Mouse (Mus musculus): ENCODE results near the gene Tmem259. TPM values are rescaled to one million over a fixed set of nuclear protein-coding genes. Genes with fewer than 3 reads are reported as not detected.

Tmem259 gene
- polyA plus RNA-seq, 1 experiment, result 54.6 TPM

DNA sequence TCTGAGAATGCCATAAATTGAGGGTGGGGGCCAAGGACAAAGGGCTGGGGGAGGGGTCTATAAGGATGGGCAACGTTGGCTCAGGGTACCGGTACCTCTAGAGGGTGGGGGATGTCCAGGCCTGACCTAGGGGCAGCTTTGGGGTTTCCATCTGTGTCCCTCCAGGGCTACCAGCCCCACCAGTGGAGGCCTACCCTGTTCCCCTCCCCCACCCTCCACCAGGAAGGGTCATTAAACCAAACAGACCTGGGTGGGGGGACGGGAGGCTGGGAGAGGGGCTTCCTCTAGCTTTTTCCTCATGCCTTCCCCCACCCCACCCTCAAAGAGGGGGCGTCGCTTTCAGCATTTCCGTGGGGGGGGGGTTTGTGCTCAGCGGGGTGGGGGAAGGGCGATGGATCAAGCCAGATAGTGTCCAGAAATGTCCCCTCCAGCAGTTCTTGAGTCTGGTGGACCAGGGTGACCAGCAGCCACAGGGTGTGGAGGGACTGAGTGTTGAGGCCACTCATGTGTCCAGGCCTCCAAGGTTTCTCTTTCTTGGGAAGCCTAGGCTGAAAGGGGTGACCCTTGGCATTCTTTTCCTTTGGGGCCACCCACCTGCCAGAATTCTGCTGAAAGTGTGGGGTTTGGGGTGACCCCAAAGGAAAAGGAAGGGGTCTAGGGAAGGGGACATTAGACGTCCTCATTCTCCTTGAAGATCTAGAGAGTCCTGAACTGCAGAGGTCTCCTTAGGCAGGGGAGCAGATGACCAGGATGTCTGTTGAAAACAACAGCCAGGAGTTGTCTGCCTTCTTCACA lies 55.0 kb downstream of the Tmem259 start:
- no peaks in the 10 kb centered on the region for H3K36me3 ChIP-seq (ENCODE audit: control insufficient read depth, insufficient read depth, low read length, poor library complexity, severe bottlenecking)
- no peak for TF ChIP-seq CTCF (IDR thresholded peaks at IDR 0.05; ENCODE audit: low read depth, low read length)
- no peak for TF ChIP-seq EP300 (IDR thresholded peaks at IDR 0.05; ENCODE audit: insufficient read depth, low read depth, low read length)
- TF ChIP-seq POLR2A (IDR thresholded peaks at IDR 0.05; ENCODE audit: insufficient read depth, low read length), result no peak
- no peak overlapping the region for H3K27ac ChIP-seq (ENCODE audit: insufficient read depth, low read length)
- H3K4me3 ChIP-seq (ENCODE audit: low read depth, low read length), result no peak overlapping the region
- no peaks in the 10 kb centered on the region for H3K4me1 ChIP-seq (ENCODE audit: control insufficient read depth, insufficient read depth, low read length)
- H3K9me3 ChIP-seq (replicated peaks; ENCODE audit: control insufficient read depth, insufficient read depth, low read length, poor library complexity, severe bottlenecking), result no peaks in the 10 kb centered on the region
- H3K9ac ChIP-seq (ENCODE audit: low read depth, poor library complexity, severe bottlenecking), result no peak overlapping the region
- no peaks in the 10 kb centered on the region for H3K27me3 ChIP-seq (ENCODE audit: control insufficient read depth, insufficient read depth, low read length, poor library complexity, severe bottlenecking)

DNA sequence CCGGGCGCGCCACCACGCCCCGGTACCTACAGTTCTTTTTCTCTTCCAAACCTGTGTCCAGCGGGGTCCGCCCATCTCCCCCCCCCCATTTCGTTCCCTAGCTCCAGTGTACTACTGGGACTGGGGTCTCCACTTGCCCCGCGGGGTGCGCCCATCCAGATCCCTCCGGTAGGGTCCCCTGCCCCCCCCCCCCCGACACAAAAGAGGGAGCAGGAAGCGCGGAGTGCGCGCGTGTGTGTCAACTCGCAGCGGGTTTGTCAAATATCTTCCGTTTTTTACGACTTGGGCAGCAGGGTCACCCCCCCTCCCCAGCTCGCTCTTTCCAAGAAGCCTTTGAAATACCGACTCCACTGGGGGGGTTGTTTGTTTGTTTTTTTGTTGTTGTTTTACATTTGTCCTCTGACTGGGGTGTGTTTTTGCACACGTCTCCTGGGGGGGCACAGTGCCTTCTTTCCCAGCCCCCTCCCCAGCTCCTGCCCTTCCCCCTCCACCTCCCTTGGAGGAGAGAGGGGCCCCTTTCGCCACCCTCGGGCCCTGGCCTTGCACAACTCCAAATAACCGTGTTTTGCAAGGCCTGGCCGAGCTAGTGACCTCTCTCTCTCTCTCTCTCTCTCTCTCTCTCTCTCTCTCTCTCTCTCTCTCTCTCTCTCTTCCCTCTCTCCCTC lies 56.0 kb downstream of the Tmem259 start:
- Histone ChIP-seq H3K9me3 (replicated peaks; ENCODE audit: control insufficient read depth, insufficient read depth, low read length, poor library complexity, severe bottlenecking) (no peaks in the 10 kb centered on the region), H3K4me3 (ENCODE audit: low read depth, low read length) (peak overlapping the region; percentile 86), H3K4me1 (ENCODE audit: control insufficient read depth, insufficient read depth, low read length) (no peaks in the 10 kb centered on the region), H3K27ac (ENCODE audit: insufficient read depth, low read length) (no peak overlapping the region), H3K36me3 (ENCODE audit: control insufficient read depth, insufficient read depth, low read length, poor library complexity, severe bottlenecking) (no peaks in the 10 kb centered on the region), H3K27me3 (ENCODE audit: control insufficient read depth, insufficient read depth, low read length, poor library complexity, severe bottlenecking) (no peaks in the 10 kb centered on the region), H3K9ac (ENCODE audit: low read depth, poor library complexity, severe bottlenecking) (peak overlapping the region; percentile 88)
- TF ChIP-seq CTCF (IDR thresholded peaks at IDR 0.05; ENCODE audit: low read depth, low read length), result no peak
- no peak for TF ChIP-seq POLR2A (IDR thresholded peaks at IDR 0.05; ENCODE audit: insufficient read depth, low read length)
- no peak for TF ChIP-seq EP300 (IDR thresholded peaks at IDR 0.05; ENCODE audit: insufficient read depth, low read depth, low read length)

DNA sequence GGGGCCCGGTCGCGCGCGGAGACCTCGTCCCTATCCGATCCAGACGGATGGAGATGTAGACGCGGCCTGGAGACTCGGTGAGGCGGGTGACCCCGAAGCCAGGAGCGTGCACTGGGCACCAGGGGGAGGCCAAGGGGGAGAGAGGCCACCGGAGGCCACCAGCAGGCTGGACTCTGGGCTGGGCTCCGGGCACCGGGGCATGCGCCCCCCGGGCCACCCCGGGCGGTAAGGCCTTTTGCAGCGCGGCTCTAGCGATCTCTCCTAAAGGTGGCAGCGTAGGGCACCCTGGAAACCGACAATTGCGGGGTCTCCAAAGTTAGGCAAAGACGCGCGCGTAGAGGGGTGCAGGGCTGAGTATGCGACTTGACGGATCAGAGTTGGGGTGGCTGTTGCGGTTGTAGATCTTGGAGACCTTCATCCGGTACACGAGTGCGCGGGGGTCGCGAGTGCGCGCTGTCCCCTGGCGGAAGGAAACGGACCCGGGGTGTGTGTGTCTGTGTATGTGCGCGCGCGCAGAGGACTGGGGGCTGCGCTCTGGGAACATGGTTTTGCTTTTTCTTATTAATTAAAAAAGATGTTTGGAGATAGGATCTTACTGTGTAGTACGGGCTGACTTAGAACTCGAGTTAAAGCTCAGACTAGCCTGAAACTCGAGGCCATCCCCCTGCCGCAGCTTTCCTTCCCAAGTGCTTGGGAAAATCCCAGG lies 56.7 kb downstream of the Tmem259 start:
- Histone ChIP-seq H3K4me3 (ENCODE audit: low read depth, low read length) (peak overlapping the region; percentile 86), H3K36me3 (ENCODE audit: control insufficient read depth, insufficient read depth, low read length, poor library complexity, severe bottlenecking) (no peaks in the 10 kb centered on the region), H3K4me1 (ENCODE audit: control insufficient read depth, insufficient read depth, low read length) (no peaks in the 10 kb centered on the region)

GRCm38 (mm10) chr10:79926491-79927323 lies 57.4 kb downstream of the Tmem259 start, which contains the start of gene Arid3a:
Gene Arid3a (plus strand): TSS chr10:79927043.
- TF ChIP-seq EP300 (IDR thresholded peaks at IDR 0.05; ENCODE audit: insufficient read depth, low read depth, low read length) (peak; percentile 53; the same call in 1 of the 2 replicates), POLR2A (IDR thresholded peaks at IDR 0.05; ENCODE audit: insufficient read depth, low read length) (no peak)
- Histone ChIP-seq H3K4me1 (ENCODE audit: control insufficient read depth, insufficient read depth, low read length) (no peaks in the 10 kb centered on the region), H3K9ac (ENCODE audit: low read depth, poor library complexity, severe bottlenecking) (peak within 1 kb of the TSS; percentile 88), H3K27ac (ENCODE audit: insufficient read depth, low read length) (no peak within 1 kb of the TSS), H3K27me3 (ENCODE audit: control insufficient read depth, insufficient read depth, low read length, poor library complexity, severe bottlenecking) (no peaks in the 10 kb centered on the region), H3K9me3 (replicated peaks; ENCODE audit: control insufficient read depth, insufficient read depth, low read length, poor library complexity, severe bottlenecking) (no peaks in the 10 kb centered on the region), H3K36me3 (ENCODE audit: control insufficient read depth, insufficient read depth, low read length, poor library complexity, severe bottlenecking) (no peaks in the 10 kb centered on the region), H3K4me3 (ENCODE audit: low read depth, low read length) (peak within 1 kb of the TSS; percentile 86)

More for the DNA sequence above, 56.7 kb downstream of the Tmem259 start:
- Histone ChIP-seq H3K9ac (ENCODE audit: low read depth, poor library complexity, severe bottlenecking) (peak overlapping the region; percentile 88), H3K27me3 (ENCODE audit: control insufficient read depth, insufficient read depth, low read length, poor library complexity, severe bottlenecking) (no peaks in the 10 kb centered on the region), H3K9me3 (replicated peaks; ENCODE audit: control insufficient read depth, insufficient read depth, low read length, poor library complexity, severe bottlenecking) (no peaks in the 10 kb centered on the region), H3K27ac (ENCODE audit: insufficient read depth, low read length) (no peak overlapping the region)
- TF ChIP-seq EP300 (IDR thresholded peaks at IDR 0.05; ENCODE audit: insufficient read depth, low read depth, low read length) (no peak), CTCF (IDR thresholded peaks at IDR 0.05; ENCODE audit: low read depth, low read length) (no peak)

DNA sequence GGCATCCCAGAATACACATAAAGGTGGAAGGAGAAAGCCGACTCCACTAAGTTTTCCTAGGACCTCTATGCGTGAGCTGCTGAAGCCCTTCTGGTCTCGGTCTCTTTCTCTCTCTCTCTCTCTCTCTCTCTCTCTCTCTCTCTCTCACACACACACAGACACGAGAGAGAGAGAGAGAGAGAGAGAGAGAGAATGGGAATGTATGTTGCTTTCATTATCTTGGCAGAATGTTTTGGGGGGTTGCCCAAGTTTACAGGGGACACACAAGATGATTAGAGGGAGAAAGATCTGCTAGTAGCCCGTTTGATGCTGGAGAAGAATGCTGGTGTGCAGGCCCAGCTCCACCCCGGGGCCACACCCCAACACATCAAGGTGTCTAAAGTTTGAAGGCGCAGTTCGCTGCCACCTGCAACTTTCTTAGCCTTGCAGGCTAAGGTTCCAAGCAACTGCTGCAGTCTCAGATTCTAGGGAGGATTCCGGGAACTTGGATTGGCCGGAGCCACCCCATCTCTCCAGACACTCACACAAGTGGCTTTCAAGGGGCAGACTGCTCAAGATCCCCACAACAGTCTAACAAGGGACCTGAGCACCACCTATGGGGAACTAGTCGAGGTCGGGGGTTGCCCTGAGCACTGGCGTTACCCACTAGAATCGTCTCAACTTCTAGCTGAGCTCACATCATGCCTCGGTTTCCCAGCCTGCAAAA lies 58.2 kb downstream of the Tmem259 start:
- no peaks in the 10 kb centered on the region for H3K4me1 ChIP-seq (ENCODE audit: control insufficient read depth, insufficient read depth, low read length)

More for the DNA sequence above, 58.2 kb downstream of the Tmem259 start:
- no peaks in the 10 kb centered on the region for H3K36me3 ChIP-seq (ENCODE audit: control insufficient read depth, insufficient read depth, low read length, poor library complexity, severe bottlenecking)
- no peak overlapping the region for H3K27ac ChIP-seq (ENCODE audit: insufficient read depth, low read length)
- peak overlapping the region; percentile 86 for H3K4me3 ChIP-seq (ENCODE audit: low read depth, low read length)
- H3K9me3 ChIP-seq (replicated peaks; ENCODE audit: control insufficient read depth, insufficient read depth, low read length, poor library complexity, severe bottlenecking), result no peaks in the 10 kb centered on the region
- no peak for TF ChIP-seq EP300 (IDR thresholded peaks at IDR 0.05; ENCODE audit: insufficient read depth, low read depth, low read length)
- no peak for TF ChIP-seq CTCF (IDR thresholded peaks at IDR 0.05; ENCODE audit: low read depth, low read length)
- no peak for TF ChIP-seq POLR2A (IDR thresholded peaks at IDR 0.05; ENCODE audit: insufficient read depth, low read length)
- no peaks in the 10 kb centered on the region for H3K27me3 ChIP-seq (ENCODE audit: control insufficient read depth, insufficient read depth, low read length, poor library complexity, severe bottlenecking)
- H3K9ac ChIP-seq (ENCODE audit: low read depth, poor library complexity, severe bottlenecking), result peak overlapping the region; percentile 88
